Mouse (Mus musculus) neural tube, embryonic 13.5 days (tissue): ENCODE measurements at regions not wholly inside any gene's neighbourhood (a gene's known extent, or its start where the extent isn't known, plus 50 kb on each side); places are given as distances from the start of the nearest gene placed in this dataset.
A peak's percentile ranks its signal among the peaks of the same experiment; 100 is the strongest.

Experiments used
- ATAC-seq: fragments of 200-750 bp; cut with Nextera tagmentation; 2 replicates; pipeline ENCODE4 v1.8.0; 2017; ENCODE audit warnings: low read depth, mild to moderate bottlenecking, moderate TSS enrichment, moderate library complexity
- H3K27ac ChIP-seq: fragments of 300-500 bp; sonication (generic); replicated peaks from 2 replicates; pipeline ENCODE4 v1.5.1; 2015; ENCODE audit warnings: moderate library complexity, mild to moderate bottlenecking, inconsistent platforms
- H3K27me3 ChIP-seq: fragments of 300-500 bp; sonication (generic); 2 replicates; pipeline ENCODE4 v1.6.1; 2015; ENCODE audit warnings: mild to moderate bottlenecking, inconsistent platforms
- H3K36me3 ChIP-seq: fragments of 300-500 bp; sonication (generic); 2 replicates; pipeline ENCODE4 v1.6.1; 2015; ENCODE audit warnings: mild to moderate bottlenecking, inconsistent platforms
- H3K4me1 ChIP-seq: fragments of 300-500 bp; sonication (generic); replicated peaks from 2 replicates; pipeline ENCODE4 v1.6.1; 2015; ENCODE audit warnings: inconsistent platforms
- H3K4me2 ChIP-seq: fragments of 300-500 bp; sonication (generic); 2 replicates; pipeline ENCODE4 v1.6.1; 2015; ENCODE audit warnings: inconsistent platforms, mild to moderate bottlenecking, moderate library complexity
- H3K4me3 ChIP-seq: fragments of 300-500 bp; sonication (generic); 2 replicates; pipeline ENCODE4 v1.5.1; 2015; ENCODE audit warnings: mild to moderate bottlenecking, inconsistent platforms
- H3K9ac ChIP-seq: fragments of 300-500 bp; sonication (generic); 2 replicates; pipeline ENCODE4 v1.6.1; 2015; ENCODE audit warnings: moderate library complexity, mild to moderate bottlenecking, inconsistent platforms
- H3K9me3 ChIP-seq: fragments of 300-500 bp; sonication (generic); 2 replicates; pipeline ENCODE4 v1.6.1; 2016; ENCODE audit warnings: inconsistent platforms
- WGBS: fragments of 180-500 bp; shearing (Covaris S2); methylation state at CpG from one replicate; pipeline ENCODE4 v1.1.7; 2015; 5-methylcytosine and 5-hydroxymethylcytosine counted together

DNA sequence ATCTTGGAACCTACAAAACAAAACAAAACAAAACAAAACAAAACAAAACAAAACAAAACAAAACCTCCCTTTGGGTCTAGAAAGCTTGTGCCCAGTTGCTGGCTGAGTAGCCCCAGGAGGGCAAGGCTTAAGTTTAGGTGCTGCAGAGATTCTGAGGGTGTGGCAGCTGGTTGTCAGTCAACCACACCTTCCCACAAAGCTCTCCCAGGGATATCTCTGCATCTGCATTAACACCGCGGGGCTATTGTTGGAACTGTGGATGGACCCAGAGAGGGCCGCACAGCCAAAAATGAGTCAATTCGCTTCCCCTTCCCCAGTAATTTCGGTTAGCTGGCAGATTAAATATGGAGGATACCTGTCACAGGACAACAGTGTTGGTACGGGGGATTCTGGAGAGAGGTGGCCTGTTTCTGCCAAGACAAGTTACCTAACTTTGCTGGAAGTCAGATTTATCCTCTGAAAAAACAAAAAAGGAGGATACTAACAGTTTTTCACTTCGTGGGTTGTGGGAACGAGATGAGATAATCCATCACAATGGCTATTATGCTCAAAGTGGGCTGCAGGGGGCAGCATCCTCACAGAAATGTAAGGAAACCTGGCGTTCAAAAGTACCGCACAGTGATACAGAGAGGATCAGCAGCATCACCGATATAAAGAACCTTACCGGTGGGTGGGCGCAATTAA, 96.7 kb downstream of the 1500009L16Rik start:
- H3K9ac ChIP-seq: 0 out of 2 replicates have a peak overlapping the region, but pooled peaks have one; percentile 14
- H3K36me3 ChIP-seq: no peaks in the 10 kb centered on the region
- no peak overlapping the region for H3K27ac ChIP-seq
- no peaks in the 10 kb centered on the region for H3K27me3 ChIP-seq
- H3K4me2 ChIP-seq: peak overlapping the region; percentile 39
- 11% methylated on average over 13 of the region's 13 CpGs for WGBS
- no peak overlapping the region for H3K4me3 ChIP-seq
- no peaks in the 10 kb centered on the region for H3K9me3 ChIP-seq
- ATAC-seq: peak; percentile 79
- no peaks in the 10 kb centered on the region for H3K4me1 ChIP-seq

DNA sequence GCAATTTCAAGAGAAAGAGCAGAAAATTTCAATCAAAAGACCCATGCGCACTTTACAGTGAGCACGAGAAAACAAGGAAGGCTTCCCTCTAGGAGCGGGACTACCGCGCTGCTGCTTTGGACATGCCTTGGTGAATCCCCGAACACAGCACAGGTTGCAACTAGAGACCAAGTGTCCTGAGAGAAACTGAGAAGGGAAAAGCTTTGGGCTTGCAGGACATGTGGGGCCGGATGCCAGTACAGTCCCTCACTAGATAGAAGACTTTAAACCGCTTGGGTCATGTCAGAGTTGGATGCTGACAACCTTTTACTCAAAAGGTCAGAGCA, 97.2 kb downstream of the 1500009L16Rik start:
- H3K27ac ChIP-seq: no peak overlapping the region
- no peaks in the 10 kb centered on the region for H3K9me3 ChIP-seq
- ATAC-seq: peak; percentile 66
- peak overlapping the region; percentile 39; the same call in 1 of the 2 replicates for H3K4me2 ChIP-seq
- no peaks in the 10 kb centered on the region for H3K4me1 ChIP-seq
- H3K9ac ChIP-seq: 0 out of 2 replicates have a peak overlapping the region, but pooled peaks have one; percentile 14
- H3K27me3 ChIP-seq: no peaks in the 10 kb centered on the region
- 60% methylated on average over 8 of the region's 8 CpGs for WGBS
- H3K36me3 ChIP-seq: no peaks in the 10 kb centered on the region
- no peak overlapping the region for H3K4me3 ChIP-seq

- no peaks in the 10 kb centered on the region for H3K27me3 ChIP-seq
- H3K9me3 ChIP-seq: no peaks in the 10 kb centered on the region
- no peak overlapping the region for H3K4me2 ChIP-seq
- ATAC-seq: no peak
- H3K4me3 ChIP-seq: no peak overlapping the region
- no peaks in the 10 kb centered on the region for H3K36me3 ChIP-seq
- WGBS: 85% methylated on average over 10 of the region's 10 CpGs
- H3K4me1 ChIP-seq: no peaks in the 10 kb centered on the region
- no peak overlapping the region for H3K9ac ChIP-seq
- H3K27ac ChIP-seq: no peak overlapping the region
These were observed 98.4 kb downstream of the 1500009L16Rik start for GRCm38 (mm10) chr10:83821089-83821488.

DNA sequence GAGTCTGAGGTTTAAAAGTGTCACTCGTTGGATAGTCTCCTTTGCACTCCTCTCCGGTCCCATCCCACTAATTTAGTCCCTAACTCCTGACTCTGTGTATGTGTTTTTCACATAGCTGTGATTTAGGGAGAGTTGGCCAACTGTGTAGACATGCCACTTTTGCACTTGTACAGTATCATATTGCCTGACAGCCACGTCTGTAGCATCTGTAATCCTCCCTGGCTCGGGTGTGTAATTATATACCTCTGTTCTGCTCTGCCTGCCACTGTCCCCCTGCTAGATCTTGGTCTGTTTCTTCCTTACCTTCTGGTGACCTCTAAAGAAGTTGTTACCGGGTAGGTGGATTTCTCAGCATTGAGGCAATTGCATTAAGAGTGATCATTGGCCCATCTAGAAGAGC, 103.4 kb downstream of the 1500009L16Rik start:
- no peak for ATAC-seq
- no peak overlapping the region for H3K9ac ChIP-seq
- H3K4me1 ChIP-seq: no peaks in the 10 kb centered on the region
- no peaks in the 10 kb centered on the region for H3K27me3 ChIP-seq
- H3K4me2 ChIP-seq: no peak overlapping the region
- no peak overlapping the region for H3K4me3 ChIP-seq
- no peaks in the 10 kb centered on the region for H3K9me3 ChIP-seq
- H3K27ac ChIP-seq: no peak overlapping the region
- H3K36me3 ChIP-seq: no peaks in the 10 kb centered on the region
- WGBS: 88% methylated on average over 5 of the region's 5 CpGs

GRCm38 (mm10) chr10:83836351-83836750, 113.7 kb downstream of the 1500009L16Rik start:
- no peaks in the 10 kb centered on the region for H3K9me3 ChIP-seq
- H3K4me2 ChIP-seq: no peak overlapping the region
- no peak overlapping the region for H3K27ac ChIP-seq
- no peaks in the 10 kb centered on the region for H3K27me3 ChIP-seq
- ATAC-seq: no peak
- no peaks in the 10 kb centered on the region for H3K4me1 ChIP-seq
- 81% methylated on average over 5 of the region's 5 CpGs for WGBS
- H3K4me3 ChIP-seq: no peak overlapping the region
- no peak overlapping the region for H3K9ac ChIP-seq
- no peaks in the 10 kb centered on the region for H3K36me3 ChIP-seq

- no peak for ATAC-seq
- peaks cover 6% of the 10 kb centered on the region; the same call in 1 of the 2 replicates for H3K9me3 ChIP-seq
- H3K4me3 ChIP-seq: no peak overlapping the region
- H3K27me3 ChIP-seq: no peaks in the 10 kb centered on the region
- no peak overlapping the region for H3K27ac ChIP-seq
- no peak overlapping the region for H3K9ac ChIP-seq
- no peaks in the 10 kb centered on the region for H3K36me3 ChIP-seq
- no peak overlapping the region for H3K4me2 ChIP-seq
- H3K4me1 ChIP-seq: no peaks in the 10 kb centered on the region
- whole genome bisulfite sequencing: 82% methylated on average over 3 of the region's 3 CpGs
These were observed 117.6 kb downstream of the 1500009L16Rik start for GRCm38 (mm10) chr10:83840226-83840625.

DNA sequence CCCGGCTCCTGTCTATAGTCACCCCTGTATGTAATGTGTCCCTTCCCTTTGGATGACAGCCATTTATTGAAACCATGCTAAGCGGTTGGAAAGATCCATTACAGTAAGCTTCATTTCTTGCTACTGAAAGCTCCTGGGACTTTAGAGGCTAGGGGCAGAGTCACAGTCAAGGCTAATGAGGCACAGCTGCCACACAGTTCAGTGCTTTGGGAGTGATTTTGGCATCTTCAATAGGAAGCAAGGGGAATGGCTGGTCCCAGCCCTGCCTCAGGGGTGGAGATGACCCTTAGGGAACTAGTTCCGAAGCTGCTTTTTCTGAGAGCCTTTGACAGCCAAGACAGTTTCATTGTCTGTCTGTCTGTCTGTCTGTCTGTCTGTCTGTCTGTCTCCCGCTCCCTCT, 128.2 kb downstream of the 1500009L16Rik start:
- H3K9me3 ChIP-seq: no peaks in the 10 kb centered on the region
- WGBS: 37% methylated on average over 4 of the region's 4 CpGs
- H3K4me3 ChIP-seq: no peak overlapping the region
- no peak overlapping the region for H3K9ac ChIP-seq
- H3K36me3 ChIP-seq: no peaks in the 10 kb centered on the region
- H3K27me3 ChIP-seq: no peaks in the 10 kb centered on the region
- no peak overlapping the region for H3K4me2 ChIP-seq
- no peak for ATAC-seq
- H3K27ac ChIP-seq: no peak overlapping the region
- H3K4me1 ChIP-seq: peaks cover 9% of the 10 kb centered on the region

- Histone ChIP-seq H3K27me3 (no peaks in the 10 kb centered on the region), H3K9ac (no peak overlapping the region), H3K27ac (0 out of 2 replicates have a peak overlapping the region, but pooled peaks have one; percentile 20), H3K4me1 (peaks cover 9% of the 10 kb centered on the region), H3K9me3 (no peaks in the 10 kb centered on the region), H3K4me3 (no peak overlapping the region), H3K36me3 (no peaks in the 10 kb centered on the region), H3K4me2 (no peak overlapping the region)
- 61% methylated on average over 5 of the region's 5 CpGs for WGBS
- no peak for ATAC-seq
These were observed 129.5 kb downstream of the 1500009L16Rik start for GRCm38 (mm10) chr10:83852194-83852593.

- H3K9ac ChIP-seq: no peak overlapping the region
- no peak for ATAC-seq
- no peaks in the 10 kb centered on the region for H3K9me3 ChIP-seq
- H3K4me1 ChIP-seq: peaks cover 9% of the 10 kb centered on the region
- WGBS: 71% methylated on average over 3 of the region's 3 CpGs
- H3K36me3 ChIP-seq: no peaks in the 10 kb centered on the region
- H3K27me3 ChIP-seq: no peaks in the 10 kb centered on the region
- H3K4me2 ChIP-seq: no peak overlapping the region
- 0 out of 2 replicates have a peak overlapping the region, but pooled peaks have one; percentile 4 for H3K27ac ChIP-seq
- H3K4me3 ChIP-seq: no peak overlapping the region
These were observed 130.1 kb downstream of the 1500009L16Rik start for GRCm38 (mm10) chr10:83852806-83853205.

GRCm38 (mm10) chr10:83857794-83858442, 135.3 kb downstream of the 1500009L16Rik start:
- no peak for ATAC-seq
- Histone ChIP-seq H3K27ac (no peak overlapping the region), H3K4me1 (peaks cover 6% of the 10 kb centered on the region; the same call in 1 of the 2 replicates), H3K4me3 (no peak overlapping the region), H3K36me3 (no peaks in the 10 kb centered on the region), H3K9ac (no peak overlapping the region), H3K4me2 (no peak overlapping the region), H3K9me3 (no peaks in the 10 kb centered on the region), H3K27me3 (no peaks in the 10 kb centered on the region)
- WGBS: 80% methylated on average over 14 of the region's 14 CpGs

DNA sequence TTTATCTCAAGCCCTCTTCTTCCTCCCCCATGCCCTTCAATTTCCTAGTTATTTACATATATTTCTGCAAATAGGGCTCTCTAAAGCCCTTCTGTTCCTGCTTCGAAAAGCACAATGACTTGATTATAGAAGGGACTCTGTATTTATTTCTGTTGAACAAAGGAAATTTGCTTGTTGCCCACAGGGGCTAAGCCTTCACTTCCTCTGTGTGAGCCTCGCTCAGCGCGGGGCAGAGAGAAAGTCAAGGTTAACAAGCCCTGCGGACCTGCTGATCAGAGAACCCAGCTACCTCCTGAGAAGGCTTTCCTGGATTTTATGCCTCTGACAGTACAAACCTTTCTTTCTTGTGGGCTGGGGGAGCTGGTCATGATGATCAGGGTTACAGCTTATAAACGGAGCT, 136.0 kb downstream of the 1500009L16Rik start:
- 71% methylated on average over 6 of the region's 6 CpGs for WGBS
- Histone ChIP-seq H3K27ac (no peak overlapping the region), H3K4me3 (no peak overlapping the region), H3K9ac (no peak overlapping the region), H3K27me3 (no peaks in the 10 kb centered on the region), H3K4me2 (no peak overlapping the region), H3K9me3 (no peaks in the 10 kb centered on the region), H3K36me3 (no peaks in the 10 kb centered on the region), H3K4me1 (peaks cover 6% of the 10 kb centered on the region; the same call in 1 of the 2 replicates)
- no peak for ATAC-seq

GRCm38 (mm10) chr10:83859633-83860032, 137.0 kb downstream of the 1500009L16Rik start:
- no peaks in the 10 kb centered on the region for H3K36me3 ChIP-seq
- no peak for ATAC-seq

More at GRCm38 (mm10) chr10:83859633-83860032, 137.0 kb downstream of the 1500009L16Rik start:
- Histone ChIP-seq H3K27ac (no peak overlapping the region), H3K9ac (no peak overlapping the region), H3K4me1 (peaks cover 6% of the 10 kb centered on the region; the same call in 1 of the 2 replicates), H3K4me2 (no peak overlapping the region), H3K4me3 (no peak overlapping the region), H3K27me3 (no peaks in the 10 kb centered on the region), H3K9me3 (0 out of 2 replicates have a peak, but pooled peaks cover 4% of the 10 kb centered on the region)
- 82% methylated on average over 4 of the region's 4 CpGs for WGBS
